Mouse (Mus musculus) lung, postnatal 0 days (tissue): ENCODE measurements around the gene Nat8f2.
"Not testable (repeated sequence)": the region's sequence is repeated elsewhere in the genome, so short reads cannot be mapped to it uniquely, and the experiment has no call there.

Experiments
- CTCF ChIP-seq: IDR thresholded peaks from 2 replicates; pipeline ENCODE4 v1.5.1; 2016; ENCODE audit warnings: antibody characterized with exemption, mild to moderate bottlenecking
- EP300 ChIP-seq: IDR thresholded peaks from 2 replicates; pipeline ENCODE4 v1.6.1; 2016; ENCODE audit warnings: antibody characterized with exemption, mild to moderate bottlenecking, control low read depth

DNA sequence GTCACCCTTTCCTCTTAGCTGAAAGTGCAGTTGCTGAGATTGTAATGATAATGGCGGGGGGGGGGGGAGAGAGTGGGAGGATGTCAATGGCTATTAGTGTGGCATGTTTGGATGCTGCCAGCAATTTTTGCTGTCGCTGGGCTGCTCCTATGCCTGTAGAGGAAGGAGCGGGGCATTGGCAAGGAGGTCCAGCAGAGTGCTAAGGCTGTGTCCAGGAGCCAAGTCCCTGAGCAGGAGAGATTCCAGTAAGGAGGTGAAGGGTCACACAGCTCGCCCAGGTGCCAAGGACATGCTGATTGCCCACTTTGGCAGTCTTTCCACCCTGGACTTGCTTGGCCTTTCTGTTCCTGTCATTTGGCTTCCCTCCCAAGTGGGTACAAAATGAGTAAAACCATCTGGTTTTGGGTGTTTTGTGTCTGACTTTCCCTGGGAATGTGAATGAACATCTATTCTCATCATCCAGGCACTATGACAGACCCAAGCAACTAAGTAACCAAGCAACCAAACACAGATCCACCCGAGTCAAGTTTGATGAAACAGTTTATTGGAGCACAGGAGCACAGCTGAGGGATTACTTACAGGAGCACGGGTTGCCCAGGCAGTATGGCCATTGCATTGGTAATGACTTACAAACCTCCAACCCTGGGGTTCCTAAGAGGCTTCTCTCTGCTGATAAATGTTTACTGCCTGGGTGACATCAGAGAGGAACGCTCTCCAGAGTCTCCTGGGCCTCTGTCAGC lies 3.9 kb downstream of the Nat8f2 start:
- not testable (repeated sequence) for TF ChIP-seq CTCF, EP300
